Mouse (Mus musculus) neutrophil, adult 83 days (primary cell): ENCODE results near the gene Wdr74. TPM values are rescaled to one million over a fixed set of nuclear protein-coding genes. Genes with fewer than 3 reads are reported as not detected.

ENCODE experiments used
- total RNA-seq, 2 experiments: library from RNA; stranded (reverse); gene quantifications; one replicate each; pipeline ENCODE4 v1.2.4; 2023

Gene Wdr74
- 10 to 100 TPM; 18.5 to 22.5 TPM for total RNA-seq

GRCm38 (mm10) chr19:8735389-8736159 lies at the start of gene Wdr74:
Wdr74 (plus strand) TSS chr19:8735827.

GRCm38 (mm10) chr19:8722907-8723573 lies 12.6 kb upstream of the Wdr74 start, which contains the start of gene Slc3a2:
Slc3a2 (minus strand) TSS chr19:8723369.

GRCm38 (mm10) chr19:8740603-8741002 lies 5.0 kb downstream of the Wdr74 start, which contains the start of gene 1700092M07Rik:
1700092M07Rik (plus strand) TSS chr19:8740718.

GRCm38 (mm10) chr19:8741243-8741869 lies 5.7 kb downstream of the Wdr74 start, which contains the start of gene Stx5a:
Stx5a (plus strand) TSS chr19:8741413.

GRCm38 (mm10) chr19:8756635-8757387 lies 21.2 kb downstream of the Wdr74 start, which contains the start of gene Nxf1:
Nxf1 (plus strand) TSS chr19:8757073.

GRCm38 (mm10) chr19:8770567-8771270 lies 35.1 kb downstream of the Wdr74 start, which contains the start of gene Tmem223:
Tmem223 (plus strand) TSS chr19:8770996.

GRCm38 (mm10) chr19:8774086-8774835 lies 38.6 kb downstream of the Wdr74 start, which contains the start of gene Tmem179b:
Tmem179b (minus strand) TSS chr19:8774467.

GRCm38 (mm10) chr19:8786008-8786781 lies 50.6 kb downstream of the Wdr74 start, which contains the start of gene Taf6l:
Taf6l (minus strand) TSS chr19:8786417.

Other genes with a start within 250 kb of the Wdr74 start
- gene Slc22a8, start 144.6 kb upstream of the Wdr74 start, total RNA-seq = not detected
- not detected for gene Slc22a6, start 117.8 kb upstream of the Wdr74 start, total RNA-seq
- gene Chrm1, start 72.0 kb upstream of the Wdr74 start, total RNA-seq = under 1 TPM; 0.07 to 0.39 TPM
- 100 to 1,000 TPM; 110 to 140 TPM for gene Slc3a2, start 12.5 kb upstream of the Wdr74 start, total RNA-seq
- 1 to 10 TPM in 1 of 2 experiments, not detected in 1; 1.6 TPM for gene 1700092M07Rik, start 4.9 kb downstream of the Wdr74 start, total RNA-seq
- gene Stx5a, start 5.6 kb downstream of the Wdr74 start, total RNA-seq = 10 to 100 TPM; 95.0 to 99.4 TPM
- gene Nxf1, start 21.2 kb downstream of the Wdr74 start, total RNA-seq = 100 to 1,000 TPM; 148 to 149 TPM
- 10 to 100 TPM; 24.2 to 30.1 TPM for gene Tmem223, start 35.2 kb downstream of the Wdr74 start, total RNA-seq
- 10 to 100 TPM; 81.5 to 81.7 TPM for gene Tmem179b, start 38.6 kb downstream of the Wdr74 start, total RNA-seq
- gene Taf6l, start 50.6 kb downstream of the Wdr74 start, total RNA-seq = 10 to 100 TPM; 12.6 to 14.4 TPM
- gene Polr2g, start 62.8 kb downstream of the Wdr74 start, total RNA-seq = 10 to 100 TPM; 42.9 to 43.0 TPM
- 1 to 10 TPM; 1.1 to 1.4 TPM for gene Zbtb3, start 66.7 kb downstream of the Wdr74 start, total RNA-seq
- gene Ttc9c, start 83.5 kb downstream of the Wdr74 start, total RNA-seq = 10 to 100 TPM; 25.6 to 25.7 TPM
- gene Hnrnpul2, start 84.2 kb downstream of the Wdr74 start, total RNA-seq = 10 to 100 TPM; 91.2 to 95.0 TPM
- 10 to 100 TPM in 1 of 2 experiments, 1 to 10 TPM in 1; 3.1 to 11.6 TPM for gene AC129217.1, start 93.9 kb downstream of the Wdr74 start, total RNA-seq
- 10 to 100 TPM; 57.2 to 57.4 TPM for gene Bscl2, start 101.6 kb downstream of the Wdr74 start, total RNA-seq
- gene Gng3, start 103.4 kb downstream of the Wdr74 start, total RNA-seq = under 1 TPM in 1 of 2 experiments, not detected in 1; 0.33 TPM
- under 1 TPM in 1 of 2 experiments, not detected in 1; 0.13 TPM for gene Lrrn4cl, start 114.9 kb downstream of the Wdr74 start, total RNA-seq
- 10 to 100 TPM; 92.2 to 94.2 TPM for gene Ubxn1, start 135.7 kb downstream of the Wdr74 start, total RNA-seq
- 10 to 100 TPM; 17.8 to 24.6 TPM for gene Uqcc3, start 145.1 kb downstream of the Wdr74 start, total RNA-seq
- 10 to 100 TPM in 1 of 2 experiments, 1 to 10 TPM in 1; 5.4 to 17.3 TPM for gene Lbhd1, start 147.9 kb downstream of the Wdr74 start, total RNA-seq
- not detected for gene Gm49403, start 148.1 kb downstream of the Wdr74 start, total RNA-seq
- 10 to 100 TPM; 19.4 to 31.7 TPM for gene 1810009A15Rik, start 153.0 kb downstream of the Wdr74 start, total RNA-seq
- gene Gm49416, start 153.1 kb downstream of the Wdr74 start, total RNA-seq = 10 to 100 TPM in 1 of 2 experiments, not detected in 1; 10.3 TPM
- gene Ints5, start 157.2 kb downstream of the Wdr74 start, total RNA-seq = 10 to 100 TPM; 15.0 to 15.1 TPM
- 10 to 100 TPM; 88.6 to 94.6 TPM for gene Ganab, start 162.2 kb downstream of the Wdr74 start, total RNA-seq
- 10 to 100 TPM; 39.8 to 40.9 TPM for gene B3gat3, start 184.5 kb downstream of the Wdr74 start, total RNA-seq
- gene Rom1, start 193.5 kb downstream of the Wdr74 start, total RNA-seq = 1 to 10 TPM; 2.4 to 3.1 TPM
- gene Eml3, start 193.7 kb downstream of the Wdr74 start, total RNA-seq = 10 to 100 TPM; 46.2 to 51.1 TPM
- 100 to 1,000 TPM; 106 to 109 TPM for gene Mta2, start 206.0 kb downstream of the Wdr74 start, total RNA-seq
- gene Tut1, start 218.0 kb downstream of the Wdr74 start, total RNA-seq = 1 to 10 TPM; 7.5 to 8.5 TPM
- 100 to 1,000 TPM; 131 to 159 TPM for gene Eef1g, start 231.2 kb downstream of the Wdr74 start, total RNA-seq